Mouse (Mus musculus) myocyte (in vitro differentiated cells): ENCODE data around the gene Tuba1c.

Source experiments
- CEBPB ChIP-seq: IDR thresholded peaks from 2 replicates; pipeline ENCODE4 v1.6.1; 2011; ENCODE audit warnings: mild to moderate bottlenecking, moderate library complexity; ENCODE audit not compliant: poor library complexity, insufficient read depth, severe bottlenecking
- E2F4 ChIP-seq: IDR thresholded peaks from one replicate; pipeline ENCODE4 v1.6.1; 2011; ENCODE audit warnings: mild to moderate bottlenecking, control low read depth, moderate library complexity; ENCODE audit not compliant: insufficient read depth
- MAX ChIP-seq: IDR thresholded peaks from one replicate; pipeline ENCODE4 v1.6.1; 2011; ENCODE audit warnings: low read depth, mild to moderate bottlenecking, control low read depth
- MYOD1 ChIP-seq, 3 experiments: IDR thresholded peaks; one replicate each; pipeline ENCODE4 v1.6.1; 2011; ENCODE audit warnings: control low read depth in 2 of 3, low read depth in 2 of 3, mild to moderate bottlenecking in 2 of 3, moderate library complexity in 1 of 3; ENCODE audit not compliant: insufficient read length in 2 of 3, control insufficient read depth in 1 of 3
- POLR2A ChIP-seq: IDR thresholded peaks from one replicate; pipeline ENCODE4 v1.6.1; 2011; ENCODE audit warnings: low read depth, mild to moderate bottlenecking, control low read depth, moderate library complexity; ENCODE audit not compliant: insufficient read length
- POLR2AphosphoS2 ChIP-seq: IDR thresholded peaks from one replicate; pipeline ENCODE4 v1.6.1; 2011; ENCODE audit warnings: low read depth, control low read depth; ENCODE audit not compliant: insufficient read length
- SRF ChIP-seq: IDR thresholded peaks from one replicate; pipeline ENCODE4 v1.6.1; 2011; ENCODE audit warnings: low read depth; ENCODE audit not compliant: control insufficient read depth, insufficient read length
- TCF12 ChIP-seq: IDR thresholded peaks from one replicate; pipeline ENCODE4 v1.6.1; 2011; ENCODE audit warnings: mild to moderate bottlenecking, control low read depth; ENCODE audit not compliant: poor library complexity, insufficient read depth, severe bottlenecking
- TCF3 ChIP-seq: IDR thresholded peaks from one replicate; pipeline ENCODE4 v1.6.1; 2011; ENCODE audit warnings: low read depth, control low read depth; ENCODE audit not compliant: insufficient read length
- USF1 ChIP-seq: IDR thresholded peaks from one replicate; pipeline ENCODE4 v1.6.1; 2011; ENCODE audit warnings: low read depth, mild to moderate bottlenecking, control low read depth, moderate library complexity

DNA sequence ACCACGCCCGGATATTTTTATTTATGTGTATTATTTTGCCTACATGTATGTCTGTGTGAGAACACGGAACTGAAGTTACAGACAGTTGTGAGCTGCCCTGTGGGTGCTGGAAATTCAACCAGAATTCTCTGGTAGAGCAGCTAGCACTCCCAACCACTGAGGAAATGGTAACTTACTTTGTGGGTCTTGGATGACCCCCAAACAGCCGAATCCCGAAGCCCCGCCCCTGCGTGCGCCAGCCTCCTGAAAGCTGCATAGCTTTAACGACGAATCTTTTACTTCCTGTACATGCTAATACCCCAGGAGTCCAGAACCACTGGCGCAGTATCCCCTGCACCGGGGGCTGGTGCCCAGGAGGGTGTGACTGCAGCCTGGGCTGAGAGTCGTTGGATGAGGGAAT, 4.3 kb upstream of the Tuba1c start:
- TF ChIP-seq USF1: no peak
- no peak for TF ChIP-seq POLR2A
- no peak for TF ChIP-seq MYOD1 (IDR thresholded peaks at IDR 0.05; ENCODE audit: control insufficient read depth in 1 of 3, insufficient read length in 2 of 3, low read depth in 2 of 3)
- no peak for TF ChIP-seq TCF3
- TF ChIP-seq POLR2AphosphoS2: no peak
- no peak for TF ChIP-seq E2F4
- TF ChIP-seq TCF12: no peak
- TF ChIP-seq CEBPB: no peak
- TF ChIP-seq SRF: no peak
- no peak for TF ChIP-seq MAX
